Mouse (Mus musculus) G1E (cell line): ENCODE results near the gene S1pr5.

Source experiments
- CTCF ChIP-seq: IDR thresholded peaks from 2 replicates; pipeline ENCODE4 v1.5.1; 2012; ENCODE audit warnings: low read depth, low read length, inconsistent platforms, mixed read lengths
- GATA1 ChIP-seq: IDR thresholded peaks from 2 replicates; pipeline ENCODE4 v1.6.1; 2012; ENCODE audit warnings: borderline replicate concordance, low read length, inconsistent platforms, mixed read lengths

DNA sequence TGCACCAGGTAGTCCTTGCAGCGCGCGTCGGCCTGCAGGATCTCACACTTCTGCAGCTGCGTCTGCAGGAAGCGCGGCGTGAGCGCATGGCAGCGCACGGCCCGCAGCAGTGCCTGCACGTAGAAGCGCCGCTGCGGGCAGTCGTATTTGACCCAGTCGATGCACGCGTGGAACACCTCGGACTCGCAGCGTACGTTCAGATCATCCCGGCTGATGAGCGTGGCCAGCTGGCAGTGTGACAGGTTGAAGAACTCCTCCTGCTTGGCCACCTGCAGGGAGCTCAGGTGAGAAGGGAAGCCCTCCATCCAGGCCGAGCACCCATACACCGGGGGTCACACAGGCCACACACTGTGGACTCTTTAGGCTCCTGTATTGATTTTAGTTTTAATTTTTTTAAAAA, 14.4 kb downstream of the S1pr5 start:
- TF ChIP-seq CTCF (no peak), GATA1 (no peak)
